Mouse (Mus musculus): ENCODE measurements at regions not wholly inside any gene's neighbourhood (a gene's known extent, or its start where the extent isn't known, plus 50 kb on each side); places are given as distances from the start of the nearest gene placed in this dataset.

DNA sequence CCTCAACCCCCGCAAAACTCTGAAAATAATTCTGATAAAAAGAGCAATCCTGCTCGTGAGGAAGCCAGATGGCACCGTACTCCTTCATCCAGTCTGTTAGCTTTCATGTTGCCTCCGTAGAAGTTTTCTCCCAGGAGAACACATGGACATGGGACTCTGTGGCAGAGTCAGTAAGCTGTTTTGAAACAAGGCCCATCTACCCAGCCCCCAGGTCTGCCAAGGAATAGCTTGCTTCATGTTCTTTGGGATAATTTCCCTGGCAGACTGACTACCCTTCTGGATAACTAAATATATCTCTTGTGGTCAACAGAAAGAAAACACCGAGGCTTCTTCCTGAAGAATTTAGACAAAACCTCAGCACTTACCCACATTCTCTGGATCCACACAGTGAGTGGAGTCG lies 111.2 kb upstream of the Spred1 start:
- TF ChIP-seq CTCF (IDR thresholded peaks at IDR 0.05; ENCODE audit: low read depth) (no peak), EP300 (IDR thresholded peaks at IDR 0.05; ENCODE audit: low read depth) (no peak)
